Mouse (Mus musculus) lung, postnatal 25 days (tissue): ENCODE data around the gene Aff3.

Experiments
- DNase-seq: peaks from one replicate; pipeline ENCODE4 v3.0.0; 2022; ENCODE audit warnings: low spot score

Aff3 gene

GRCm38 (mm10) chr1:38230041-38230440, 434.7 kb downstream of the Aff3 start:
- no peak for DNase-seq

GRCm38 (mm10) chr1:38228806-38229205, 435.9 kb downstream of the Aff3 start:
- no peak for DNase-seq

- DNase-seq: no peak
These were observed 439.6 kb downstream of the Aff3 start for GRCm38 (mm10) chr1:38225166-38225565.

GRCm38 (mm10) chr1:38222160-38222559, 442.6 kb downstream of the Aff3 start:
- DNase-seq: no peak

GRCm38 (mm10) chr1:38221431-38221830, 443.3 kb downstream of the Aff3 start:
- DNase-seq: no peak

GRCm38 (mm10) chr1:38217912-38218795, 446.6 kb downstream of the Aff3 start:
- no peak for DNase-seq

GRCm38 (mm10) chr1:38217098-38217497, 447.7 kb downstream of the Aff3 start:
- no peak for DNase-seq

- no peak for DNase-seq
These were observed 451.4 kb downstream of the Aff3 start for GRCm38 (mm10) chr1:38213377-38213776.

GRCm38 (mm10) chr1:38212386-38212785, 452.4 kb downstream of the Aff3 start:
- DNase-seq: no peak

GRCm38 (mm10) chr1:38202475-38203183, 462.1 kb downstream of the Aff3 start:
- no peak for DNase-seq

- DNase-seq: no peak
These were observed 463.0 kb downstream of the Aff3 start for GRCm38 (mm10) chr1:38201796-38202195.

GRCm38 (mm10) chr1:38199669-38200635, 464.8 kb downstream of the Aff3 start:
- DNase-seq: no peak

- DNase-seq: no peak
These were observed 466.2 kb downstream of the Aff3 start for GRCm38 (mm10) chr1:38198393-38199029.

GRCm38 (mm10) chr1:38197145-38197682, 467.5 kb downstream of the Aff3 start:
- DNase-seq: no peak

GRCm38 (mm10) chr1:38195721-38196120, 469.0 kb downstream of the Aff3 start:
- DNase-seq: no peak

- no peak for DNase-seq
These were observed 478.6 kb downstream of the Aff3 start for GRCm38 (mm10) chr1:38186227-38186545.

- peak; percentile 79 for DNase-seq
These were observed 479.1 kb downstream of the Aff3 start for GRCm38 (mm10) chr1:38185517-38186226.

- DNase-seq: no peak
These were observed 483.7 kb downstream of the Aff3 start for GRCm38 (mm10) chr1:38181020-38181550.

- no peak for DNase-seq
These were observed 485.8 kb downstream of the Aff3 start for GRCm38 (mm10) chr1:38178929-38179328.

GRCm38 (mm10) chr1:38176077-38176476, 488.7 kb downstream of the Aff3 start:
- no peak for DNase-seq
